Mouse (Mus musculus): ENCODE data around the gene Wdr45. TPM values are rescaled to one million over a fixed set of nuclear protein-coding genes. Genes with fewer than 3 reads are reported as not detected.
A peak's percentile ranks its signal among the peaks of the same experiment; 100 is the strongest.
"Not testable (repeated sequence)": the region's sequence is repeated elsewhere in the genome, so short reads cannot be mapped to it uniquely, and the experiment has no call there.

Wdr45 gene
- 77.0 and 84.9 TPM in 2 replicates for polyA plus RNA-seq (2012; rRNA removed)

DNA sequence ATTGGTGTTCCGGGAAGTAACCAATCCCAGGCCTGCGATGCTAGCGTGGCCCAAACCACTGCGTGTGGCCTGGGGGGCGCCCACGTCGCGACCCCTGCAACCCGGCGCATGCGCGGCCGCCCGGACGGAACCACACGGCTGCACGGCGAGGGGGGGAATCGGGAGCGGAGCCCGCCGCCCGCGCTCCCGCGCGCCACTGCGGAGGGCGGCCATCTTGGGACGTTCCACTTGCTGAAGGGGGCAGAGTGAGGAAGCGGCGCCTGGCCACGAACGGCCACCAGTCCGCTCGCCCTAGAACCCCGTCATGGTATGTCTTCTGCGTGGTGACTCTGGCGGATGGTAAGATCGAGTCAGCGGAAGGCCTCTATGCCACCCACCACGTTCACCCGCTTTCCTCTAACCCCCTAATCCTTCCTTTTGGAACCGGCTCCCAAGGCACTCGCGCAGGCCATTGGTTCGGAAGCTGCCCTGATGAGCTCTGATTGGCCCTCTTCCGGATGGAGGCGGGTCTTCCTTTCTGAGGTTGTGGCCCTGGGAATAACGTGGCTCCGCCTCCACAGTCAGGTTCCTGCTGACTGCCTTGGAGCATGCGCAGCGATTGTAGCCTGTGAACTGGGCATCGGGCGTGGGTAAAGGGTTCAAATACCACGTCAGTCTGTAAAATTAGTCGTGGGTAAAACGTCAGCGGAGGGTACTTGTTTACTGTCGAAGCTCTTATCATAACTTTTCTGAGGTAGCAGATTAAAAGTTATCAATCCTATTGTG is at the start of gene Wdr45:
Gene Wdr45 (plus strand): TSS at position 199 of the 765 bp plus-strand sequence.
- Histone ChIP-seq H3K4me3 (ENCODE audit: insufficient read depth, low read length) (peak within 1 kb of the TSS; percentile 43), H3K27ac (ENCODE audit: insufficient read depth, low read length) (peak within 1 kb of the TSS; percentile 52)
- not testable (repeated sequence) for H3K4me1 ChIP-seq (ENCODE audit: control insufficient read depth, insufficient read depth, low read length)

DNA sequence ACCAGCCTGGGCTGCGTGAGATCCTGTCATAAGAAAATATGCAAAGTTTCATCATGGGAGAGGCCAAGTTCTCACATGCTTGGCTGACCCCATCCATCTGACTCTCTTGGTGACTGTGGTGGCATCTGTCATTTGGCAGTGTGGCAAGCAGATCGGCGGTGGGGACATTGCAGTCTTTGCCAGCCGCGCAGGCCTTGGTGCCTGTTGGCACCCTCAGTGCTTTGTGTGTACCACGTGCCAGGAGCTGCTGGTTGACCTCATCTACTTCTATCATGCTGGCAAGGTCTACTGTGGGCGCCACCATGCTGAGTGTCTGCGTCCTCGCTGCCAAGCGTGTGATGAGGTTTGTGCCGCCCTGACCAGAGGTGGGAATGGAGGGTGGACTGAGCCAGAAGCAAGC is 49.3 kb upstream of the Wdr45 start:
- no peak overlapping the region for H3K27ac ChIP-seq (ENCODE audit: insufficient read depth, low read length)
- TF ChIP-seq POLR2A (IDR thresholded peaks at IDR 0.05; ENCODE audit: extremely low read depth, insufficient read depth, low read length), result no peak
- TF ChIP-seq CTCF (IDR thresholded peaks at IDR 0.05; ENCODE audit: extremely low read depth, insufficient read depth, low read length), result no peak
- no peaks in the 10 kb centered on the region for H3K4me1 ChIP-seq (ENCODE audit: control insufficient read depth, insufficient read depth, low read length)
- no peak overlapping the region for H3K4me3 ChIP-seq (ENCODE audit: insufficient read depth, low read length)

DNA sequence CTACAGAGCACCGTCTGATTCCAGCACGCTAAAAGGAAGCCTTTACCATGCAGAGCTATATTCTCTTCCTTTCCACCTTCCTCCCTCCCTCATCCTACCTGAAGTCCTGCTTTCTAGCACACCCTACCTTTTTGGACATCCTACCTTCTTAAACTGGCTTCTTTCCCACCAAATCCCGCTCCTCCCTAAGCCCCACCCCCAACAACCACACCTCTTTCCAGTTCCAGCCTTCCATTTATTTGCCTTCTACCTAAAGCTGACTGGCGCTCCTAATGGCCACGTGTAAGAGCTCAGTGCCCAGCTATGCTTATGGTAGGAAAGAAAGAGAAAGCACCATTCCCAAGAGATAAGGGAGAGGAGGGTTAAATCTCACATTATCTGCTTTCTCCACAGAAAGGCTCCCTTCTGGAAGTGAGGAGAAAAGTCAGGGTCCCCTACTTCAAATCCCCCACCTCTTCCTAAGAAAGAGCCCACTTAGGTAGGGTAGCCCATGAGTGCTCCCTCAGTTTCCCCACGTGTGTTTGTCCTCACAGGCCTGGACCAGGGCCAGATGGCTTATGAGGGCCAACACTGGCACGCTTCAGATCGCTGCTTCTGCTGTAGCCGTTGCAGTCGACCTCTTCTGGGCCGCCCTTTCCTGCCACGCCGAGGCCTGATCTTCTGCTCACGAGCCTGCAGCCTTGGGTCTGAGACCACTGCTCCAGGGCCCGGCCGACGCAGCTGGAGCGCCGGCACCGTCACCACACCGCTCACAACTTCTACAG is 48.2 kb upstream of the Wdr45 start:
- no peak overlapping the region for H3K27ac ChIP-seq (ENCODE audit: insufficient read depth, low read length)
- H3K4me1 ChIP-seq (ENCODE audit: control insufficient read depth, insufficient read depth, low read length), result no peaks in the 10 kb centered on the region
- no peak for TF ChIP-seq POLR2A (IDR thresholded peaks at IDR 0.05; ENCODE audit: extremely low read depth, insufficient read depth, low read length)
- H3K4me3 ChIP-seq (ENCODE audit: insufficient read depth, low read length), result no peak overlapping the region

DNA sequence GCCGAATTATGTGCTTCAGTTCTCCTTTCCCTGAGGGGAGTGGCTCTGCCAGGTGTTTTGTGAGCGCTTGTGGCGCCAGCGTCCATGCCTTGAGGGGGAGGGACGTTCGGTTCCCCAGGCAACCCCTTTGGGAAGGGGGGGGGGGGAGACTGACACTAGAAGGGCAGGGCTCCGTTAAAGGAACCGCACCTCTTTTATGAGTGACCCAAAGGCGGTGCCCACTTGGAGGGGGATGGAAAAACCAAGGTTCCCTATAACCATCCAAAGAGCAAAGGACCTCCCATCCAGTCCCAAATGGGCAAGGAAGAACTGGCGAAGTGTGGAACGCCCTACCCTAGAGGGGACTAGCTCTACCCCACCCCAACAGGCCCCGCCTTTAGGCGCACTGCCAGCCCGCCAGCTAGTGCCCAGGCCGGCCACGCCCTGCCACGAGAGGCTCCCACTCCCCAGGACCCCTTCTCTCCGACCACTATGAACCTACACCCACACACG is 43.7 kb upstream of the Wdr45 start:
- Histone ChIP-seq H3K27ac (ENCODE audit: insufficient read depth, low read length) (0 out of 2 replicates have a peak overlapping the region, but pooled peaks have one; percentile 36), H3K4me3 (ENCODE audit: insufficient read depth, low read length) (peak overlapping the region; percentile 61), H3K4me1 (ENCODE audit: control insufficient read depth, insufficient read depth, low read length) (no peaks in the 10 kb centered on the region)
- TF ChIP-seq POLR2A (IDR thresholded peaks at IDR 0.05; ENCODE audit: extremely low read depth, insufficient read depth, low read length) (no peak), CTCF (IDR thresholded peaks at IDR 0.05; ENCODE audit: extremely low read depth, insufficient read depth, low read length) (no peak)

DNA sequence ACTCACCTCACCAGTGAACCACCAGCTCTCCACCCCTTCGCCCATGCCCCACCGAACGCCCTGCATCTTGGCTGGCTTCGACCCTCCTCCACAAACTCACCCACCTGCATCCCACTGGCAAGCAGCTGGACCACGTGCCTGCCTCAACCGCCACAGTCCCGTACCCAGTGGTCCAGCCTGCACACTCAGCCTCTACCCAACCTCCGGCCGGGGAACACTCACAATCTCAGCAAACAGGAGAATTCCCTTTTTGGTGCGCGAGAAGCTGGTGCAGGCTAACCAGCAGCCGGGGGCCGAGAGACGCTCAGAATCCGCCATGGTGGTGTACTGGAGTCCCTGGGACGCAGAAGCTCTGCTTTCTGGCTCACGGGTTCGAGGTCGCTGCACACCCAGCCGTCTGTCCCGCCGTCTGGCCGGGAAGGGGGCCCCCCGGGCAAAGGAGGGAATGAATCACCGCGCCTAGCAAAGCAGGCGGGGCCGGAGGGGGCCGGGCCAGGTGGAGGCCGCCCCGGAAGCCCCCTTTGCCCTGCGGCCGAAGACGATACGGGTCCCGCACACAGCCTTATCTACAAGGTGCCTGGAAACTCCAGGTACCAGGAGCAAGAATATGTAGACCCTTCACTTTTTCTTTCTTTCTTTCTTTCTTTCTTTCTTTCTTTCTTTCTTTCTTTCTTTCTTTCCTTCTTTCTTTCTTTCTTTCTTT is 43.1 kb upstream of the Wdr45 start, which contains the start of gene Plp2:
Gene Plp2 (minus strand): TSS at position 470 of the 703 bp plus-strand sequence.
- Histone ChIP-seq H3K4me1 (ENCODE audit: control insufficient read depth, insufficient read depth, low read length) (no peaks in the 10 kb centered on the region), H3K27ac (ENCODE audit: insufficient read depth, low read length) (0 out of 2 replicates have a peak within 1 kb of the TSS, but pooled peaks have one; percentile 36), H3K4me3 (ENCODE audit: insufficient read depth, low read length) (peak within 1 kb of the TSS; percentile 61)
- no peak for TF ChIP-seq CTCF (IDR thresholded peaks at IDR 0.05; ENCODE audit: extremely low read depth, insufficient read depth, low read length)
- no peak for TF ChIP-seq POLR2A (IDR thresholded peaks at IDR 0.05; ENCODE audit: extremely low read depth, insufficient read depth, low read length)

DNA sequence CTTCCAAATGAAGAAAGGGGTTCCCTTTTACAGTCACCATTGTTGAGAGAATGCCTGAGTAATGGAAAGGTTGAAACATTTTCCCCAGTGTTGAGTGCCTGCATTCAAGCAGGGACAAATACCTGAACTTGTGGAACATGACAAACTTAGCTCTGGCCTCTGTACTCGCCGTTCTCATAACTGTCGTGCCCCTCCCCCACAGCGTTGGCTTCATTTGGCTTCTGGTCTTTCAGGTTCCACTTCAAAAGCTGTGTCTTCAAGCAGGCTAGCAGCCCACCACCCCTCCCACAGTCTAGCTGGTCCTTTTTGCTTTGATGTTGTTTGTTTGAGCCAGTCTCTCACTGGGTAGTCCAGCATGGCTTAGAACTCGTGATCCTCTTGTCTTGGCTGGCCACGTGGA is 41.4 kb upstream of the Wdr45 start:
- Histone ChIP-seq H3K4me1 (ENCODE audit: control insufficient read depth, insufficient read depth, low read length) (no peaks in the 10 kb centered on the region), H3K4me3 (ENCODE audit: insufficient read depth, low read length) (no peak overlapping the region), H3K27ac (ENCODE audit: insufficient read depth, low read length) (no peak overlapping the region)
- TF ChIP-seq CTCF (IDR thresholded peaks at IDR 0.05; ENCODE audit: extremely low read depth, insufficient read depth, low read length), result no peak
- TF ChIP-seq POLR2A (IDR thresholded peaks at IDR 0.05; ENCODE audit: extremely low read depth, insufficient read depth, low read length), result no peak

DNA sequence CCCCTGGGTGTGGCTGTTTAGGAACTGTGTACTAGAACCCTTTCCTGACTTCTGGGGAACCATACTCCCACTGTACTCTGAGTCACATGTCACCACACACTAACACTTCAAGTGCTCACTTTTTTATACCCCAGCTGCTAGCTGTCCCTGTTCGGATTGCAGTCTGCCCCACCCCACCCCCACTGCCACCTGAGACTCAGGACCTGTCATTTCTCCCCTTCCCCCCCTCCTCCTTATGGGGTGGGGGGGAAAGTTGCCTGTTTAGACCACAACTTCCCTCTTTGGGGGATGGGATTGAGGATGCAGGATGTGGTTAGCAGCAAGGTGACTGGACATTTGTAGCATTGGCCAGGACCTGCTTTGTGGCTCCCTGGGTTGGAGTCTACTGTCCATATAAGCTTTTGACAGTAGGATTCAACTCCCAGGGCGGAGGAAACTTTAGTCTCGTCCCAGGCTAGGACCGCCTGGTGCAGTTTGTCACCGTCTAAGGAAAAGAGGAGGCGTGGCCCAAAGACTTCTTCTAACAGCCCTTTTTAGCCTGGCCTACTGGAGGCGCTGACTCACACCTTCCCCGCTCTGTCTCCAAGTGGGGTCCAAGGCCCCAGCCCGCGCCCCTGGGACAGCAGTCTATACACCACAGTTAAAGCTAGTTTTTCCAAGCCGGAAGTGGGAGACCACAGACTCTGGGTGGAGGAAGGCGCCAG is 40.4 kb upstream of the Wdr45 start:
- no peaks in the 10 kb centered on the region for H3K4me1 ChIP-seq (ENCODE audit: control insufficient read depth, insufficient read depth, low read length)
- TF ChIP-seq CTCF (IDR thresholded peaks at IDR 0.05; ENCODE audit: extremely low read depth, insufficient read depth, low read length), result no peak
- TF ChIP-seq POLR2A (IDR thresholded peaks at IDR 0.05; ENCODE audit: extremely low read depth, insufficient read depth, low read length), result no peak
- no peak overlapping the region; the same call in 1 of the 2 replicates for H3K4me3 ChIP-seq (ENCODE audit: insufficient read depth, low read length)
- no peak overlapping the region for H3K27ac ChIP-seq (ENCODE audit: insufficient read depth, low read length)

DNA sequence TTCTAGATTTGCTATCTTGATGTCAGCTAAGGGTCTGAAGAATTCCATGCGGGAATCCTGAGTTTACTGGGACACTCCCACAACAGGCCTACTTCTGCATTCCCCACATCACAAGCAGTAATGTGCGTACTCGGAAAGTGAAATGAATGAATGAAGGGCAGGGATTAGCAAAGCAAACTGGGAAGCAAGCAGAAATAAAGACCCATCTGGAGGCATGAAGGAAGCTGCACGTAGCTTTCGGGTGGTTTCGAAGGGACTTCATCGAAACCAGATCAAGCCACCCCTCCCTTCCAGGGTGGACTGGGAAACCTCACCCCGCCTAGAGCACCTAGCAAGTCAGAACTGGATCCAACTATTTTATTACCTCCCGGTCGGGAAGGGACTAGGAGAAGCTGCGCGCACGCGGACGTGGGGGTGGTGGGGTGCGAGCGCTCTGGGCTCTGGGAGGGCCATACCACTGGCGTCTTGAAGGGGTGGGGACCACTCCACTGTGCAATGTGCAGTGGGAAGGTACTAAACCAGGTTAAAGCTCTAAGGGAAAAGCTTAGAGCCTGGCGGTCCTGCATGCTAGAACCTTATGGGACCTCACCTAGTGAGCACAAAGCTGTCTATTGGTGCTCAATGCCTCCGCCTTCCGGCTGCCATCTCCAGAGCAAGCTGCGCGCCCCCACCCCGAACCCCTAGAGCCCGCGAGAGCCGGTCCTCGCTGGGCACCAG is 39.7 kb upstream of the Wdr45 start:
- TF ChIP-seq CTCF (IDR thresholded peaks at IDR 0.05; ENCODE audit: extremely low read depth, insufficient read depth, low read length), result no peak
- TF ChIP-seq POLR2A (IDR thresholded peaks at IDR 0.05; ENCODE audit: extremely low read depth, insufficient read depth, low read length), result no peak
- H3K4me3 ChIP-seq (ENCODE audit: insufficient read depth, low read length), result peak overlapping the region; percentile 47
- no peak overlapping the region for H3K27ac ChIP-seq (ENCODE audit: insufficient read depth, low read length)
- H3K4me1 ChIP-seq (ENCODE audit: control insufficient read depth, insufficient read depth, low read length), result no peaks in the 10 kb centered on the region
